Mouse (Mus musculus) embryonic fibroblast, embryonic 13.5 days (primary cell): ENCODE results near the gene Tubgcp6.

Experiments used
- CTCF ChIP-seq: IDR thresholded peaks from 2 replicates; pipeline ENCODE4 v1.5.1; 2011; ENCODE audit warnings: mild to moderate bottlenecking, control low read depth, low read length, moderate library complexity, borderline replicate concordance; ENCODE audit not compliant: insufficient read depth
- POLR2A ChIP-seq: IDR thresholded peaks from 2 replicates; pipeline ENCODE4 v1.6.1; 2011; ENCODE audit warnings: low read depth, mild to moderate bottlenecking, control low read depth, low read length, moderate library complexity

- no peak for TF ChIP-seq CTCF
- TF ChIP-seq POLR2A = no peak
These were observed 33.5 kb downstream of the Tubgcp6 start for GRCm38 (mm10) chr15:89089248-89090051.
